Mouse (Mus musculus): Measurements from ENCODE around the gene Scd4. TPM values are rescaled to one million over a fixed set of nuclear protein-coding genes. Genes with fewer than 3 reads are reported as not detected.

Gene Scd4
- polyA plus RNA-seq, 1 experiment from 2014 or later = 0.18 TPM

DNA sequence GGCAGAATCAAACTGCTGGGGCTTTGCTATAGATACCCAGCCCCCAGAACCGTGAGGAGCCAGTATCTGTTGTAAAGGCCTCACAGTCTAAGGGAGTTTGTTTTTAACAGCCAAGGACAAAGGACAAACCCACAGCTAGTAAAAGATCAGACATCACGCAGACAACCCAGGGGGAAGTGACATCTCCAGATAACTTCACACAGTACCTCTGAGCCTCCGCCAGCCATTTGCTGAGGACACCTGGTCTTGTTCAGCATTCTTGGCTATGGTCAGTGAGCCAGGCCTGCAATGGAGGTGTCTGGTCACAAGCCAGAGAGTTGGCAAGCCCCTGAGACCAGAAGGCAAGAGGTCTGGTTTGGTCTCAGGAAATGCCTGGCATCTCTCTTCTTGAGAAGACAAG, 40.4 kb upstream of the Scd4 start:
- H3K27ac ChIP-seq (ENCODE audit: low read length) = peak overlapping the region; percentile 99
- no peaks in the 10 kb centered on the region for H3K27me3 ChIP-seq (ENCODE audit: control insufficient read depth, insufficient read depth, low read depth, low read length)
- peaks cover 29% of the 10 kb centered on the region for H3K4me1 ChIP-seq (ENCODE audit: control insufficient read depth, insufficient read depth, low read length)
- no peak for ATAC-seq
- WGBS = 54% methylated on average over 3 of the region's 3 CpGs
- peak overlapping the region; percentile 74 for H3K9ac ChIP-seq (ENCODE audit: low read depth, low read length)
- H3K36me3 ChIP-seq (ENCODE audit: control insufficient read depth, insufficient read depth, low read length) = no peaks in the 10 kb centered on the region
- peak overlapping the region; percentile 77; the same call in 1 of the 2 replicates for H3K4me3 ChIP-seq (ENCODE audit: low read depth, low read length)
- H3K9me3 ChIP-seq (replicated peaks; ENCODE audit: control insufficient read depth, low read length, poor library complexity, severe bottlenecking) = no peaks in the 10 kb centered on the region
- peak overlapping the region; percentile 81 for H3K4me2 ChIP-seq (ENCODE audit: low read length)

DNA sequence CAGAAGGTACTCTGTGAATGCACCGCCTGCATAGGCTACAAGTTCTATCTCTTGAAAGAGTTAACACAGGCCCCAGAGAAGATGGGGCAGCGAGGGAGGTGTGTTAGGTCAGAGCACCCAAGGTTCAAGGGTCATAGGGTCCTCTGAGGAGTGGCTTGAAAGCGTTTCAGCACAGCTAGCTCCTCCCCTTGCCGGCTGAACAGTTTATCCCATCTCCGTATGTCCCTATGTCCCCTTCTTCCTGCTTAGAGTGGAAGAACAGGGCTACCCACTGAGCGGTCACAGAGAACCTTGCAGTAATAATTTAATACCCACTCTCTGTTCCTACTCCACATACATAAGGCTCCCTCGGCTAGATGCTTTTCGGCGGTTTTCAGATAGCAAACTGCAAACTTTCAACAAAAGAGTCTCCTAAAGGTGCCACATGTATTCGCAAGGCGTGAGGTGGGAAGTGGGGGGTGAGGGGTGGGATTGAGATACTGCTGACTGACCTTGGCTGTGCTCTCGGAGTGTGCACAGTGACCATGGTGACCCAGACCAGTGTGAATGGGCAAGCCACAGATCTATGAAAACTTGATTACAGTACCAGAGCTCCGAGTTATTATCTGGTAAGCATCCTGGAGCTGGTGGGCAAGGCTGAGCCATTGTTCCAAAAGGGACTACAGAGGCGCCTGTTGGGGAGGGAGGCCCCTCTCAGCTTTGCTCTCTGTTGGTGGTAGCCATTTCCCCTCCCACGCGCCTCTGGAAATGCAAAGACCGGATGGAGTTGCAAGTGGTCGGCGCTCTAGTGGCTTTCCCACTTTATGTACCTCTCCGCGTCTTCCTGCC, 39.7 kb upstream of the Scd4 start, which contains the start of gene Scd2:
Gene Scd2, plus strand, starts transcription at position 734 of the 828 bp plus-strand sequence.
- H3K9me3 ChIP-seq (replicated peaks; ENCODE audit: control insufficient read depth, low read length, poor library complexity, severe bottlenecking) = no peaks in the 10 kb centered on the region
- H3K36me3 ChIP-seq (ENCODE audit: control insufficient read depth, insufficient read depth, low read length) = 0 out of 2 replicates have a peak, but pooled peaks cover 2% of the 10 kb centered on the region
- ATAC-seq = peak; percentile 5
- H3K4me2 ChIP-seq (ENCODE audit: low read length) = peak within 1 kb of the TSS; percentile 95
- WGBS = 2% methylated on average over 21 of the region's 21 CpGs
- peak within 1 kb of the TSS; percentile 89 for H3K9ac ChIP-seq (ENCODE audit: low read depth, low read length)
- H3K4me1 ChIP-seq (ENCODE audit: control insufficient read depth, insufficient read depth, low read length) = peaks cover 36% of the 10 kb centered on the region
- H3K27ac ChIP-seq (ENCODE audit: low read length) = peak within 1 kb of the TSS; percentile 99
- H3K4me3 ChIP-seq (ENCODE audit: low read depth, low read length) = peak within 1 kb of the TSS; percentile 77
- no peaks in the 10 kb centered on the region for H3K27me3 ChIP-seq (ENCODE audit: control insufficient read depth, insufficient read depth, low read depth, low read length)

DNA sequence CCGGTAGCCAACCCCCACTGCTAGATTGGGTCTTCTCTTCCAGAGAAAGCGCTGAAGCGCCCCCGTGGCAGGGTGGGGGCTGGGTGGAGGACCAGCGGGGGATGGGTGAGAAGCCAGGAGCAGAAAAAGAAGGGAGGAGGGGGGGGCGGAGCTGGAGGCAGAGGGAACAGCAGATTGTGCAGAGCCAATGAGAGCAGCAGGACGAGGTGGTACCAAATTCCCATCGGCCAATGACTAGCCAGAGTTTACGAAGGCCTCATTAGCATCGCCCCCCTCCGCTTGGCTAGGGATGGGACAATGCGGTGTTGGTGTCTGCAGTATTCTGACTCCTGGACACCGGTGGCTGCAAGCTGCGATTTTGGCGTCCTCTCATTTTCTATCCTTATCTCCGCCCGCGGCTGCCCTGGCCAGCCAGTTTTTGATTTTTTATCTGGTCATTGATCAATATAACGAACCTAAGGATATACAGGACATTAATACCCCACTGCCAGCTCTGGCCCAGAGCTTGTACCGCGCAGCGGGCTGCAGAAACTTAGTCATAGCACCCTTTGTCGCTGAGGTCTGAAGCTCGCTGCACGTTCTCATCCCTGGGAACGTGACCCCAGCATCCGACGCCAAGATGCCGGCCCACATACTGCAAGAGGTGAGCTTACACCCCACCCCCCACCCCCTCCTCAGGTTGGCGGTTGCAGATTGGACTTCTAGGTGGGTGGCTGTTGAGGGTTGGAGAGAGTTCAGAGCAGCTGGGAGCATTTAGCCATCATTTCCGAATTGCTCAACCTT, 38.9 kb upstream of the Scd4 start:
- Histone ChIP-seq H3K27ac (ENCODE audit: low read length) (peak overlapping the region; percentile 99), H3K4me2 (ENCODE audit: low read length) (peak overlapping the region; percentile 95), H3K9me3 (replicated peaks; ENCODE audit: control insufficient read depth, low read length, poor library complexity, severe bottlenecking) (no peaks in the 10 kb centered on the region), H3K27me3 (ENCODE audit: control insufficient read depth, insufficient read depth, low read depth, low read length) (no peaks in the 10 kb centered on the region), H3K36me3 (ENCODE audit: control insufficient read depth, insufficient read depth, low read length) (peaks cover 3% of the 10 kb centered on the region; the same call in 1 of the 2 replicates), H3K4me1 (ENCODE audit: control insufficient read depth, insufficient read depth, low read length) (peaks cover 44% of the 10 kb centered on the region), H3K4me3 (ENCODE audit: low read depth, low read length) (peak overlapping the region; percentile 77), H3K9ac (ENCODE audit: low read depth, low read length) (peak overlapping the region; percentile 89)
- ATAC-seq = peak; percentile 98
- under 1% methylated on average over 30 of the region's 31 CpGs for WGBS

GRCm38 (mm10) chr19:44294588-44295041, 38.3 kb upstream of the Scd4 start:
- ATAC-seq = peak; percentile 68
- Histone ChIP-seq H3K4me1 (ENCODE audit: control insufficient read depth, insufficient read depth, low read length) (peaks cover 49% of the 10 kb centered on the region), H3K27ac (ENCODE audit: low read length) (peak overlapping the region; percentile 99), H3K4me2 (ENCODE audit: low read length) (peak overlapping the region; percentile 95), H3K27me3 (ENCODE audit: control insufficient read depth, insufficient read depth, low read depth, low read length) (no peaks in the 10 kb centered on the region), H3K9me3 (replicated peaks; ENCODE audit: control insufficient read depth, low read length, poor library complexity, severe bottlenecking) (no peaks in the 10 kb centered on the region), H3K4me3 (ENCODE audit: low read depth, low read length) (peak overlapping the region; percentile 77), H3K9ac (ENCODE audit: low read depth, low read length) (peak overlapping the region; percentile 89), H3K36me3 (ENCODE audit: control insufficient read depth, insufficient read depth, low read length) (peaks cover 6% of the 10 kb centered on the region; the same call in 1 of the 2 replicates)
- WGBS = 3% methylated on average over 14 of the region's 14 CpGs

DNA sequence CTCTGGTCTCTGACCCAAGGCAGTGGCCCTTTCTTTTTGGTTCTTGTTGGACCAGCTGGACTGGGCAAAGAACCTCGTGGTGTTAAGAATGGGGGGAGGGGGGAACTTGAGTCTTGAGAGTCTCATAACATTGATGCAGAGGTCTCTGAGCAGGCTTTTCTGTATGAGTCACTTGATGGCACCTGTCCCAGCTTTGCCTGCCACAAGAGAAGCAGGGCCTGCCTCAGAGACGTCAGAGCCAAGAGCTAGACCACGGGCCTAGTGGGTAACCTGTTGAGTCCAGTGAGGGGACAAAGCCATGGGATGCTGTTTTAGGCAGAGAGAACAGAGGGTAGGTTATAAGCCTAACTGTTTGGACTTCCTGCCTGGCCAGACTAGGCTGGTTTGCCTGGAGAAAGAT, 37.6 kb upstream of the Scd4 start:
- H3K36me3 ChIP-seq (ENCODE audit: control insufficient read depth, insufficient read depth, low read length) = peaks cover 11% of the 10 kb centered on the region
- H3K4me2 ChIP-seq (ENCODE audit: low read length) = peak overlapping the region; percentile 95
- WGBS = 2% methylated on average over 3 of the region's 3 CpGs
- H3K27ac ChIP-seq (ENCODE audit: low read length) = peak overlapping the region; percentile 99; the same call in 1 of the 2 replicates
- ATAC-seq = no peak
- H3K9ac ChIP-seq (ENCODE audit: low read depth, low read length) = peak overlapping the region; percentile 89
- peak overlapping the region; percentile 77 for H3K4me3 ChIP-seq (ENCODE audit: low read depth, low read length)
- no peaks in the 10 kb centered on the region for H3K9me3 ChIP-seq (replicated peaks; ENCODE audit: control insufficient read depth, low read length, poor library complexity, severe bottlenecking)
- H3K4me1 ChIP-seq (ENCODE audit: control insufficient read depth, insufficient read depth, low read length) = peaks cover 55% of the 10 kb centered on the region
- H3K27me3 ChIP-seq (ENCODE audit: control insufficient read depth, insufficient read depth, low read depth, low read length) = no peaks in the 10 kb centered on the region

GRCm38 (mm10) chr19:44295741-44296140, 37.2 kb upstream of the Scd4 start:
- H3K4me2 ChIP-seq (ENCODE audit: low read length) = peak overlapping the region; percentile 95
- 3% methylated on average over 4 of the region's 4 CpGs for WGBS
- H3K27ac ChIP-seq (ENCODE audit: low read length) = peak overlapping the region; percentile 26; the same call in 1 of the 2 replicates
- H3K9ac ChIP-seq (ENCODE audit: low read depth, low read length) = peak overlapping the region; percentile 89
- peaks cover 12% of the 10 kb centered on the region for H3K36me3 ChIP-seq (ENCODE audit: control insufficient read depth, insufficient read depth, low read length)
- no peaks in the 10 kb centered on the region for H3K9me3 ChIP-seq (replicated peaks; ENCODE audit: control insufficient read depth, low read length, poor library complexity, severe bottlenecking)
- no peaks in the 10 kb centered on the region for H3K27me3 ChIP-seq (ENCODE audit: control insufficient read depth, insufficient read depth, low read depth, low read length)
- peak overlapping the region; percentile 77 for H3K4me3 ChIP-seq (ENCODE audit: low read depth, low read length)
- ATAC-seq = no peak
- H3K4me1 ChIP-seq (ENCODE audit: control insufficient read depth, insufficient read depth, low read length) = peaks cover 60% of the 10 kb centered on the region

DNA sequence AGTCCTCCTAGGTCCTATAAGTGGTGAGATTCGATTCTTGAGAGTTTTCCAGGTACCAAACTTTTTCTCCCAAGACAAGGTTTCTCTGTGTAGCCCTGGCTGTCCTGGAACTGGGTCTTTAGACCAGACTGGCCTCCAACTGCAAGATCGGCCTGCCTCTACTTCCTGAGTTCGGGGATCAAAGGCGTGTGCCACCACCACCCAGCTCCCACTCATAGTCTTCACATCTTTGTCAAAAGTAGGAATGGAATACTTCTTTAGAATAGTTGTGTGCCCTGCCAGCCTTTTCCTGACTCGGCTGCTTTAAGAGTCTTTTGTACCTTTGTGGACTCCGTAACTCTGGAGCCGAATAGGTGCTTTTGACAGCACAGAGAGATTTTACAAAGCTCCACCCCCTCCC, 36.7 kb upstream of the Scd4 start:
- no peak overlapping the region for H3K27ac ChIP-seq (ENCODE audit: low read length)
- H3K27me3 ChIP-seq (ENCODE audit: control insufficient read depth, insufficient read depth, low read depth, low read length) = no peaks in the 10 kb centered on the region
- no peaks in the 10 kb centered on the region for H3K9me3 ChIP-seq (replicated peaks; ENCODE audit: control insufficient read depth, low read length, poor library complexity, severe bottlenecking)
- H3K9ac ChIP-seq (ENCODE audit: low read depth, low read length) = peak overlapping the region; percentile 89
- H3K4me2 ChIP-seq (ENCODE audit: low read length) = peak overlapping the region; percentile 95
- H3K4me3 ChIP-seq (ENCODE audit: low read depth, low read length) = peak overlapping the region; percentile 77
- ATAC-seq = no peak
- peaks cover 15% of the 10 kb centered on the region for H3K36me3 ChIP-seq (ENCODE audit: control insufficient read depth, insufficient read depth, low read length)
- peaks cover 65% of the 10 kb centered on the region for H3K4me1 ChIP-seq (ENCODE audit: control insufficient read depth, insufficient read depth, low read length)
- WGBS = 22% methylated on average over 7 of the region's 7 CpGs

DNA sequence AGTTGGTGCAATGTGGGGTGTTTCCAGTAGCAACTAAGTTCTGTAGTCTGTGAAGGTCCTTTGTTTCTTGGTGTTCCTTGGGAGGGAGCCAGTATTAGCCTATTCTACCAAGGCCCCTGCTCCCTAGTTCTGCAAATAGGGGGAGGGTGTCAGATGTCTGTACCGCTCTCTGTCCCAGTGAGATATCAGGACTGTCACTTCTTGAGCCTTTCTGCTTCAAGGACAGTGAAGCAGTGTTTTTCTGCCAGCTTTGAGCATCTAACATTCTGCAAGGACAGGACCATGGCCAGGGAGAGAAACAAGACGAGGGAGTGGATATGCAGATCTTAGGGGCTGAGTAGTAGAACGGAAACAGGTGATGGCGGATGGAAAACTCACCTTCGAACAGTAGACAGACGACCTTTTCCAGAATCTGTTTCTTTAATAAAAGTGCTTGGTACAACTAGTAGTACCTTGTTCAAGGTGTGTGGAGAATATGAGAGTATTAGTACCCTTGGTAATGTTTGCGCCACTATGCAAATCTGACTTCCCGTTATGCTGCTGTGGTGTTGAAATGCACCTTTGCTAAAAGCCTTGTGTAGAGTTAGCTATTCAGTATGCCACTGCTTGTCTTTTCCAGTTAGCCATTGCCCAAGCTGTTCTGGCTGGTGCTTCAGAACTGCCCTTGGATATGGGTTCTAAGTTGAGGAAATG, 35.7 kb upstream of the Scd4 start:
- Histone ChIP-seq H3K27ac (ENCODE audit: low read length) (no peak overlapping the region), H3K9me3 (replicated peaks; ENCODE audit: control insufficient read depth, low read length, poor library complexity, severe bottlenecking) (no peaks in the 10 kb centered on the region), H3K9ac (ENCODE audit: low read depth, low read length) (peak overlapping the region; percentile 89), H3K4me1 (ENCODE audit: control insufficient read depth, insufficient read depth, low read length) (peaks cover 69% of the 10 kb centered on the region), H3K4me2 (ENCODE audit: low read length) (peak overlapping the region; percentile 95), H3K4me3 (ENCODE audit: low read depth, low read length) (peak overlapping the region; percentile 77), H3K36me3 (ENCODE audit: control insufficient read depth, insufficient read depth, low read length) (peaks cover 23% of the 10 kb centered on the region), H3K27me3 (ENCODE audit: control insufficient read depth, insufficient read depth, low read depth, low read length) (no peaks in the 10 kb centered on the region)
- 45% methylated on average over 8 of the region's 8 CpGs for WGBS
- ATAC-seq = no peak

Measured in midbrain, embryonic 16.5 days (tissue).